Mouse (Mus musculus) lung, adult 2 months (tissue): ENCODE measurements around the gene Dctn3.

ENCODE experiments used
- CTCF ChIP-seq: fragments of 200-500 bp; IDR thresholded peaks from 2 replicates; pipeline ENCODE4 v1.5.1; 2011; ENCODE audit warnings: mild to moderate bottlenecking, low read length, control low read depth; ENCODE audit not compliant: insufficient read depth
- POLR2A ChIP-seq: fragments of 200-500 bp; IDR thresholded peaks from 2 replicates; pipeline ENCODE4 v1.6.1; 2011; ENCODE audit warnings: low read depth, mild to moderate bottlenecking, control low read depth, low read length, borderline replicate concordance; ENCODE audit errors: extremely low read depth

- TF ChIP-seq CTCF (no peak), POLR2A (no peak)
Observed at GRCm38 (mm10) chr4:41704651-41705050, 18.3 kb downstream of the Dctn3 start.
